Mouse (Mus musculus) megakaryocyte, embryonic 14.5 days (primary cell): ENCODE data around the gene Hip1r.

Source experiments
- FLI1 ChIP-seq: IDR thresholded peaks from 2 replicates; pipeline ENCODE4 v1.6.1; 2012; ENCODE audit warnings: low read length, inconsistent platforms, mixed read lengths
- GATA1 ChIP-seq: IDR thresholded peaks from 3 replicates; pipeline ENCODE4 v1.6.1; 2012; ENCODE audit warnings: mixed read lengths, low read length, inconsistent platforms, borderline replicate concordance

GRCm38 (mm10) chr5:123973299-123974178, at the start of gene Hip1r:
- TF ChIP-seq GATA1 (no peak), FLI1 (no peak)
